Mouse (Mus musculus) monocyte, adult 59 days (primary cell): ENCODE measurements around the gene Ugt3a2. TPM values are rescaled to one million over a fixed set of nuclear protein-coding genes. Genes with fewer than 3 reads are reported as not detected.

Experiments
- total RNA-seq, 2 experiments: library from RNA; stranded (reverse); gene quantifications; one replicate each; pipeline ENCODE4 v1.2.4; 2023

The Ugt3a2 gene
- not detected for total RNA-seq

GRCm38 (mm10) chr15:9335341-9335740 is at the start of gene Ugt3a2:
Gene Ugt3a2, plus strand, starts transcription at chr15:9335550.

Other genes with a start within 250 kb of the Ugt3a2 start
- gene Lmbrd2, start 195.0 kb upstream of the Ugt3a2 start, total RNA-seq, result 10 to 100 TPM; 21.4 to 26.1 TPM
- gene Skp2, start 180.1 kb upstream of the Ugt3a2 start, total RNA-seq, result 10 to 100 TPM; 10.2 to 11.1 TPM
- gene Ugt3a1, start 58.7 kb upstream of the Ugt3a2 start, total RNA-seq, result not detected
- under 1 TPM in 1 of 2 experiments, not detected in 1; 0.71 TPM for gene Capsl, start 100.5 kb downstream of the Ugt3a2 start, total RNA-seq
- gene Il7r, start 194.6 kb downstream of the Ugt3a2 start, total RNA-seq, result 1 to 10 TPM; 3.2 TPM